Comparison of ENCODE assay signal across 10 mouse cellular contexts in genomic region chr10:88371793-88372192, GRCm38 (mm10). TPM values are rescaled to one million over a fixed set of nuclear protein-coding genes. Genes with fewer than 3 reads are reported as not detected.
DNase-seq lines count a peak whose midpoint lies in the region; ATAC-seq and TF ChIP-seq lines count a peak whose summit lies in the region.
"Had no signal": no experiment of that assay in that cellular context is flagged by ENCODE, and none has a peak within 500 bp of the region (broad histone marks: within the 10 kb centered on the region; RNA-seq: fewer than 3 reads in every experiment).

No protein-coding gene starts in this region.

- WGBS in kidney, embryonic 16.5 days = 12% methylated on average over 2 of the region's 2 CpGs
- 0% methylated on average over 2 of the region's 2 CpGs for WGBS in liver, embryonic 14.5 days (ENCODE audit: insufficient replicate concordance)

- TF ChIP-seq EP300 in liver, embryonic 14.5 days (IDR thresholded peaks at IDR 0.05; ENCODE audit: low read depth) = no peak

- H3K4me3 ChIP-seq in kidney, embryonic 16.5 days (ENCODE audit: low read length) = no peak overlapping the region
- H3K4me3 ChIP-seq in liver, embryonic 14.5 days (ENCODE audit: insufficient read depth in 1 of 2, low read depth in 2 of 2, low read length in 2 of 2) = no peak overlapping the region
- H3K4me3 ChIP-seq: limb, embryonic 12.5 days; neural tube, embryonic 13.5 days had no signal

- peak; percentile 72 for TF ChIP-seq CTCF in liver, embryonic 14.5 days (IDR thresholded peaks at IDR 0.05; ENCODE audit: low read depth)

- no peaks in the 10 kb centered on the region for H3K9me3 ChIP-seq in kidney, embryonic 16.5 days (ENCODE audit: low read length)
- no peaks in the 10 kb centered on the region for H3K9me3 ChIP-seq in liver, embryonic 14.5 days (ENCODE audit: control insufficient read depth, low read length)
- H3K9me3 ChIP-seq: limb, embryonic 12.5 days; neural tube, embryonic 13.5 days had no signal

- no peaks in the 10 kb centered on the region for H3K27me3 ChIP-seq in kidney, embryonic 16.5 days (ENCODE audit: insufficient read depth, low read length)
- no peaks in the 10 kb centered on the region for H3K27me3 ChIP-seq in liver, embryonic 14.5 days (ENCODE audit: control insufficient read depth, insufficient read depth, low read length)
- H3K27me3 ChIP-seq: limb, embryonic 12.5 days; neural tube, embryonic 13.5 days had no signal

- no peaks in the 10 kb centered on the region for H3K36me3 ChIP-seq in kidney, embryonic 16.5 days (ENCODE audit: insufficient read depth, low read length)
- H3K36me3 ChIP-seq in liver, embryonic 14.5 days (replicated peaks; ENCODE audit: control insufficient read depth, insufficient read depth, low read depth) = no peaks in the 10 kb centered on the region
- H3K36me3 ChIP-seq: limb, embryonic 12.5 days; neural tube, embryonic 13.5 days had no signal

- H3K27ac ChIP-seq in kidney, embryonic 16.5 days (ENCODE audit: low read length) = no peak overlapping the region
- H3K27ac ChIP-seq in liver, embryonic 14.5 days = no peak overlapping the region
- H3K27ac ChIP-seq: limb, embryonic 12.5 days; neural tube, embryonic 13.5 days had no signal

- H3K9ac ChIP-seq in kidney, embryonic 16.5 days (replicated peaks; ENCODE audit: low read length) = no peak overlapping the region
- H3K9ac ChIP-seq in liver, embryonic 14.5 days (replicated peaks) = no peak overlapping the region
- H3K9ac ChIP-seq: limb, embryonic 12.5 days; neural tube, embryonic 13.5 days had no signal

- H3K4me1 ChIP-seq in kidney, embryonic 16.5 days (ENCODE audit: insufficient read depth, low read length) = no peaks in the 10 kb centered on the region
- no peaks in the 10 kb centered on the region for H3K4me1 ChIP-seq in liver, embryonic 14.5 days (replicated peaks; ENCODE audit: control insufficient read depth in 2 of 2, insufficient read depth in 2 of 2, low read length in 1 of 2)
- H3K4me1 ChIP-seq: limb, embryonic 12.5 days; neural tube, embryonic 13.5 days had no signal

- no peak for ATAC-seq in kidney, embryonic 16.5 days (ENCODE audit: low FRiP score, low TSS enrichment)
- ATAC-seq in liver, embryonic 14.5 days (ENCODE audit: insufficient read depth) = no peak

- H3K4me2 ChIP-seq in kidney, embryonic 16.5 days (replicated peaks; ENCODE audit: low read depth, low read length) = no peak overlapping the region
- no peak overlapping the region for H3K4me2 ChIP-seq in liver, embryonic 14.5 days (ENCODE audit: low read depth)
- H3K4me2 ChIP-seq: limb, embryonic 12.5 days; neural tube, embryonic 13.5 days had no signal

- peak; percentile 47 for DNase-seq in kidney, postnatal 10 days
- DNase-seq in 416B (ENCODE audit: low read depth) = peak; percentile 52
- DNase-seq in CD4-positive helper T cell, adult 2 months (ENCODE audit: low read depth, low spot score) = peak; percentile 36
- DNase-seq in liver, embryonic 14.5 days (ENCODE audit: low read depth in 3 of 3, low spot score in 3 of 3) = no peak
- no peak for DNase-seq in layer of hippocampus, adult 18-20 months (ENCODE audit: low spot score in 2 of 2)
- DNase-seq in embryo, embryonic 9.5 days (ENCODE audit: extremely low spot score) = no peak
- DNase-seq: heart, postnatal 10 days had no signal

RNA-seq across cellular contexts. Expression of gene Dram1, which starts 7.1 kb away (rescaled TPM):
- polyA plus RNA-seq in kidney, embryonic 16.5 days (2015; fragmentation: Nextera tagmentation; extraction: Ambion mirVana) = 1.9 and 5.3 TPM in 2 replicates
- polyA plus RNA-seq in liver, embryonic 14.5 days (2012; rRNA removed) = 0.73 and 1.2 TPM in 2 replicates
- polyA plus RNA-seq in liver, embryonic 14.5 days (2014; fragmentation: Nextera tagmentation; extraction: Ambion mirVana) = 1.3 and 1.5 TPM in 2 replicates
- total RNA-seq in layer of hippocampus, adult 18-20 months (2021) = 1 to 10 TPM in 1 of 2 experiments, under 1 TPM in 1; 0.87 to 1.9 TPM

RNA-seq across cellular contexts. Expression of gene Gnptab, which starts 7.1 kb away (rescaled TPM):
- 12.8 and 13.5 TPM in 2 replicates for polyA plus RNA-seq in kidney, embryonic 16.5 days (2015; fragmentation: Nextera tagmentation; extraction: Ambion mirVana)
- polyA plus RNA-seq in liver, embryonic 14.5 days (2012; rRNA removed) = 3.7 and 4.9 TPM in 2 replicates
- polyA plus RNA-seq in liver, embryonic 14.5 days (2014; fragmentation: Nextera tagmentation; extraction: Ambion mirVana) = 2.3 and 2.9 TPM in 2 replicates
- 10 to 100 TPM; 65.9 to 69.2 TPM for total RNA-seq in layer of hippocampus, adult 18-20 months (2021)

Comparison
In these comparisons a context has a peak if more than half of its experiments do, and no peak if none do; other contexts are left out.
1. DNase-seq: peak in kidney, postnatal 10 days (single experiment), 416B (single experiment) and CD4-positive helper T cell, adult 2 months (single experiment); none in liver, embryonic 14.5 days (0 of 3), layer of hippocampus, adult 18-20 months (0 of 2) and embryo, embryonic 9.5 days (single experiment).